Mouse (Mus musculus) left cerebral cortex, adult 2 months (tissue): ENCODE measurements around the gene 3110009E18Rik. TPM values are rescaled to one million over a fixed set of nuclear protein-coding genes. Genes with fewer than 3 reads are reported as not detected.
A peak's percentile ranks its signal among the peaks of the same experiment; 100 is the strongest.

ENCODE experiments used
- DNase-seq, 2 experiments: peaks; one replicate each; pipeline ENCODE4 v3.0.0; 2021 to 2022; ENCODE audit warnings: low spot score in 2 of 2, mixed read lengths in 1 of 2; ENCODE audit errors: extremely low spot score in 1 of 2
- H3K27ac ChIP-seq: fragments of 200-600 bp; 2 replicates; pipeline ENCODE4 v1.8.1; 2022
- H3K4me3 ChIP-seq: fragments of 200-600 bp; 2 replicates; pipeline ENCODE4 v1.8.1; 2022
- CTCF ChIP-seq: fragments of 200-600 bp; IDR thresholded peaks from 2 replicates; pipeline ENCODE4 v1.8.1; 2022; ENCODE audit warnings: antibody characterized with exemption, mild to moderate bottlenecking, moderate library complexity
- intact Hi-C: fragments of 180-260 bp; cut with DNase I; formaldehyde crosslinking; loops from one replicate; pipeline ENCODE4 v1.15.1; 2025
- total RNA-seq, 2 experiments: library from RNA; stranded (reverse); gene quantifications; 2 replicates each; pipeline ENCODE4 v1.2.3; 2021

Gene 3110009E18Rik
- total RNA-seq, 2 experiments from 2014 or later, result 6.3 to 6.8 TPM

DNA sequence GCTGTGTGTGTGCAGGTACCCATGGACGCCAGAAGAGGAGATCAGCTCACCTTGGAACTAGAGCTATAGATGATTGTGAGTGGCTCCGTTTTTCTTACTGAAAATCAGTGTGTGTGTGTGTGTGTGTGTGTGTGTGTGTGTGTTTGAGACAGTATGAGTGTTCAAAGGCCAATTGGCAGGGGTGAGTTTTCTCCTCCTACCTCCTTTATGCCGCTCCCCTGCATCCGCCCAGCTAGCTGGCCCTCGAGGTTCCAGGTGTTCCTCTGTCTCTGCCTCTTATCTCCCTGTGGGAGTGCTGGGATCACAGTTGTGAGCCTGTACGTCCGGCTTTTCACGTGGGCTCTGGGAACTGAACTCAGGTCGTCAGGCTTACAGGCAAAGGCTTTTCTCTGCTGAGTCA, 5.3 kb downstream of the 3110009E18Rik start:
- H3K4me3 ChIP-seq, result no peak overlapping the region
- no peak for TF ChIP-seq CTCF
- DNase-seq, result no peak
- intact Hi-C loops, result no loop called here
- H3K27ac ChIP-seq, result no peak overlapping the region

DNA sequence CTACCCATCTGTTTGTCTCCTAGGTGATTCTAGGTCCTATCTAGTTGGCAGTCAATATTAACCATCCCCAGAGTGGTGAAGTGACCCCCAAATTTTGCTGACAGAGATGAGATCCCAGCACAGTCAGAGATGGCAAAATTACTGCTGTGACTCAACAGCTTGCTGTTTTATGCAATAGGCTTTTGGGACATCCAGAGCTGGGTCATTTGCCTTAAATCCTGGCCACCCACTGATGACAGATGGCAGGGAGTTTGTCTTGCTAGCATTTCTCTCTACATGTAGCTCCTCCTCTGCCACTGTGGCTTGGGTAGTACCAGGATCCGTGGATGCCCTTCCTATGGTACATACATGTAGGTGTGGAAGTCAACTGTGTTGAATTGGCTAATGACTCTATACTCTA, 11.4 kb downstream of the 3110009E18Rik start:
- no peak for TF ChIP-seq CTCF
- intact Hi-C loops, result no loop called here
- Histone ChIP-seq H3K4me3 (no peak overlapping the region), H3K27ac (no peak overlapping the region; the same call in 1 of the 2 replicates)
- no peak for DNase-seq

DNA sequence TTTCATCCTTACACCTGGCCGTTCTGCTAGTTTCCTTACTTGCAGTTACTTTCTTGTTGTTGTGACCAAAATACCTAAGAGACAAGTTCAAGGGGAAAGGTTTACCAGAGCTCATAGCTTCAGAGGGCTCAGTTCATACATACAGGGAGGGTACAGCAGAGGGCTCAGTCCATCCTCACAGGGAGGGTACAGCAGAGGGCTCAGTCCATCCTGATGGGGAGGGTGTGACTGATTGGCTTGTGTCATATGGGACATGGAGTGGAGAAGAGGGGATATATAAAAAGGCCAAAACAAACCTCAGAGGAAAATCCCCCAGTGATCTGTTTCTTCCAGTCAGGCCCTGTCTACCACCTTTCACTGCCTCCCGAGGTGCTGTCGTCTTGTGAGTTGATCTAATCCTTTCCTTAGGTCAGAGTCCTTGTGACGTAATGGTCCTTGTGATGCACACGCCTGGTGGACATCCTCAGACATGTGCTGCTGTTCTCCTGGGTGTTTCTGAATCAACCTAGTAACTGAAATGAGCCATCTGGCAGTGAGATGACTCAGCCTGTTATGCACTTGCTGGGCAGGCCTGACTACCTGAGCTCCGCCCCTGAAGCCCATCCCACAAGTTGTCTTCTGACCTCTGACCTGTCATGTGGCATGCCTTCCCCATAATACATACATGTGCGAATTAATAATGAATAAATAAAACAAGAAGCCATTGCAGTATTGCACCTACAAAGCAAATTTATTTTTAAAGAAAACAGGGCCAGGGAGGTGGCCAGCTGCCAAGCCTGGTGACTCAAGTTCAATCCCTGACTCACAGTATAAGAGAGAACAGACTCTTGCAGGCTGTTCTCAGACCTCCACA, 15.2 kb downstream of the 3110009E18Rik start:
- peak overlapping the region; percentile 50; the same call in 1 of the 2 replicates for H3K27ac ChIP-seq
- intact Hi-C loops, result loop anchor here (2.0 kb wide), 1 partner anchor 15 kb away; the partner anchor contains the start of genes 3110009E18Rik and Dbi
- no peak for TF ChIP-seq CTCF
- DNase-seq, result peak; percentile 39 to 58
- no peak overlapping the region for H3K4me3 ChIP-seq

DNA sequence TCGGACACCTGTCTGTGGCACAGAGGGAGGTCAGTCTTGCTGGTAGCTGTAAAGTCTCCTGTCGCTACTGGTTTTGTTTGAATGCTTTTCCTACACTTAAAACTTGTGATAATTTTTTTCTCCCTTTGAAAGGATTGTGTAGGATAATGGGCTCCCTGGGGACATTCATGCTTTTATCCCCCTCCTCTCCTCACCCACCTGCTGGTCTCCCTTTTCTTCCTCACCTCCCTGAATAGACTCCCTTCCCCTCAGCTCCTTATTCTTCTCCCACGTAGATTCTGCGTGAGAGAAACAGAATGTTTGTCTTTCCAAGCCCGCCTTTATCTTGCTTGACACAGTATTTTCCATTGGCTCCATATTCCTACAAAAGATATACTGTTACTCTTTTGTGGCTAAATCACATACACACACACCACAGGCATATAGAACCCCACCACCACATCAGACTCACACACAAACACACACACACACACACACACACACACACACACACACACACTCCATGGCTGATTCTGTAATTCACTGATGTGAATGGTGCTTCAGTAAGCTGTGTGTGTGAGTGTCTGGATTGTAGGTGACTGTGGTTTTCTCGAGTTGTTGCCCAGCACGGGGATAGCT, 18.0 kb downstream of the 3110009E18Rik start:
- no peak overlapping the region for H3K27ac ChIP-seq
- DNase-seq, result no peak
- intact Hi-C loops, result no loop called here
- TF ChIP-seq CTCF, result no peak
- H3K4me3 ChIP-seq, result no peak overlapping the region

DNA sequence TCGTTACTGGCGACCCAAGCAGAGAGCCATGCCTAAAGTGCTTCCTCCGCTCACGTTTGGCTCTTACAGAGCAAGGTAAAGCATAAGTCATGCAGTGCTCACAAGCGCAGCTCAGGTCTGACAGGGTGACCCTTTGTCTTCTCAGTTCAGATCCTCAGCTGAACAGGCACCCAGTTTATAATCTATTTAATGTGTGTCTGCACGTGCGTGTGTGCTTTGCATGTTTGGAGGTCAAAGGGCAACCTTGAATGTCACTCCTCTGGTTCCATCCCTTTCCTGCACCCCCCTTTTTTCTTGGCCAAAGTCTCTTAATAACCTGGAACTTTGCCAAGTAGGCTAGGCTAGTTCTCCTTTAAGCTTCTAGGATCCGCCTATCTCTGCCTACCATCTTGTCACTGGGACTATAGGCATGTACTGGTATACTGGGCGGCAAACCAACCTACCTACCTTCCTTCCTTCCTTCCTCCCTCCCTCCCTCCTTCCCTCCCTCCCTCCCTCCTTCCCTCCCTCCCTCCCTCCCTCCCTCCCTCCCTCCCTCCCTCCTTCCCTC, 19.2 kb downstream of the 3110009E18Rik start:
- Histone ChIP-seq H3K27ac (no peak overlapping the region), H3K4me3 (no peak overlapping the region)
- no peak for DNase-seq
- intact Hi-C loops, result no loop called here
- no peak for TF ChIP-seq CTCF

DNA sequence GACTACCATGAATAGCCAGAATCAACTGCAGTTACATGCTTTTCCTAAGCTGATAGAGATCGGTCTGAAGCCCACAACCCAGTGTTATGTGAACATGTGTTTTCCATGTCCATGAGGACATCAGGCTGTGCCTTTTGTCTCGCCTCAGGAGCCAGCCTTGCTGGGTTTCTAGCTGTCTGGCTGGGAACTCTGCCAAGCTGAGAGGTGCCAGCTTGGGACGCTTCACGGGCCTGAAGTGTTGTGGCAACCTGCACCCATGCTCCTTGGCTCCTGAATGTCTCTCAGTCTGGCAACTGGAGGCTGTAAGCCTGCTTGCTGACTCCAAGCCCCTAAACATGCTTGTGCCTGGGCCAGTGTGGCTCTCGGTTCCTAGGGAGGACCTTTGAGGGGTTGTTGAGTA, 21.6 kb downstream of the 3110009E18Rik start:
- H3K27ac ChIP-seq, result no peak overlapping the region
- H3K4me3 ChIP-seq, result no peak overlapping the region
- TF ChIP-seq CTCF, result no peak
- DNase-seq, result no peak
- intact Hi-C loops, result no loop called here

DNA sequence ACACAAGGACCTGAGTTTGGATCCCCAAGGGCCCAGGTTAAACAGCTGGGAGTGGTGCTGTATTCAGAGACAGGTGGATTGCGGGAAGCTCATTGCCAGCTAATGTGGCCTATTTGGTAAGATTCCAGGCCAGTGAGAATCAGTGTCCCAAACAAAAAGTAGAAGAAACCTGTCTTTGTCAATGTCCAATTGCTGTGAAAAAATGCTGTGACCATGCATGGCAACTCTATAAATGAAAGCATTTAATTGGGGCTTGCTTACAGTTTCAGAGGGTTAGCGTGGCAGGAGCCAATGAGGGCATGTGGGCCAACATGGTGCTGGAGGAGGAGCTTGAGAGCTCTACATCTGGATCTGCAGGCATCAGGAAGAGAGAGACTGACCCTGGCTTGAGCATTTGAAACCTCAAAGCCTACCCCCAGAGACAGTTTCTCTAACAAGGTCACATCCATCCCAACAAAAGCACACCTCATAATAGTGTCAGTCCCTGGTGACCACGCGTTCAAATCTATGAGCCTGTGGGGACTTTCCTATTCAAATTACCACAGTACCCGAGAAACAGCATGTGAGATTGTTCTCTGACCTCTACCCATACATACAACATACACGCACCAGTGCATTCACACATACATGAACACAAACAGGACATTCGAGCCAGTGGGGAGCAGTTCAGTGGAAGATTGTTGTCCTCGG, 24.7 kb downstream of the 3110009E18Rik start:
- intact Hi-C loops, result loop anchor here (2.0 kb wide), 1 partner anchor 45 kb away; no protein-coding TSS in a partner anchor
- Histone ChIP-seq H3K4me3 (no peak overlapping the region), H3K27ac (no peak overlapping the region)
- no peak for TF ChIP-seq CTCF
- DNase-seq, result no peak

DNA sequence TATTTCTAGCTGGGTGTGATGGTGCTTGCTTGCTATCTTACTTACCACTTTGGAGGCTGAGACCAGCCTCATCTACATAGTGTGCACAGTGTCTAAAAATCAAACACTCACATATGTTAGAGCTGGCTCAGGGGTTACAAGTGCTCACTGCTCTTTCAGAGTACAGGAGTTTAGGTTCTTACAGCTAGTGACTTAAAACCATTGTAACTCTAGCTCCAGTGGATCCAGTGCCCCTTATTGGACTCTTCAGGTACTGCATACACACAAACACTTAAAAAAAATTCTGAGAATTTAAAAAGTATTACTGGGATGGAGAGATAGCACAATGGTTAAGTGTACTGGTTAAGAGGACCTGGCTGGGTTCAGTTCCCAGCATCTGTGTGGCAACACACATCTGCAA, 26.0 kb downstream of the 3110009E18Rik start:
- intact Hi-C loops, result loop anchor here (2.0 kb wide), 1 partner anchor 46 kb away; no protein-coding TSS in a partner anchor

DNA sequence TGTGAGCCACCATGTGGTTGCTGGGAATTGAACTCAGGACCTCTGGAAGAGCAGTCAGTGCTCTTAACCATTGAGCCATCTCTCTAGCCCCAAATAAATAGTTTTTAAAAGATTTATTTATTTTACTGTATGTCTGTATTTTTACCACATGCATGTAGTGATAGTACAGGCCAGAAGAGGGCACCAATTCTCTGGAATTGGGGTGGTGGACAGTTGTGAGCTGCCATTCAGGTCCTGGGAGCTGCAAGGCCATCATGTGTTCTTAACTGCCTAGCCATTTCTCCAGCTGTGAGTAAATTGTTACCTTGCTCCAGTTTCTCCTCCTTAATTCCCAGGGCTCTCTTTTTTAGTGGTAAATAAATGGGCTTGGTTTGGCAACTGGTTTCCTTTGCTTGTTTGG, 33.2 kb downstream of the 3110009E18Rik start:
- TF ChIP-seq CTCF, result peak; percentile 63
- DNase-seq, result no peak
- intact Hi-C loops, result loop anchor here (2.0 to 5.0 kb wide), 3 partner anchors 55 to 398 kb away; no protein-coding TSS in a partner anchor
- H3K4me3 ChIP-seq, result no peak overlapping the region
- H3K27ac ChIP-seq, result no peak overlapping the region

More for the DNA sequence above, 26.0 kb downstream of the 3110009E18Rik start:
- no peak overlapping the region for H3K27ac ChIP-seq
- H3K4me3 ChIP-seq, result no peak overlapping the region
- peak; percentile 62 for TF ChIP-seq CTCF
- DNase-seq, result no peak

DNA sequence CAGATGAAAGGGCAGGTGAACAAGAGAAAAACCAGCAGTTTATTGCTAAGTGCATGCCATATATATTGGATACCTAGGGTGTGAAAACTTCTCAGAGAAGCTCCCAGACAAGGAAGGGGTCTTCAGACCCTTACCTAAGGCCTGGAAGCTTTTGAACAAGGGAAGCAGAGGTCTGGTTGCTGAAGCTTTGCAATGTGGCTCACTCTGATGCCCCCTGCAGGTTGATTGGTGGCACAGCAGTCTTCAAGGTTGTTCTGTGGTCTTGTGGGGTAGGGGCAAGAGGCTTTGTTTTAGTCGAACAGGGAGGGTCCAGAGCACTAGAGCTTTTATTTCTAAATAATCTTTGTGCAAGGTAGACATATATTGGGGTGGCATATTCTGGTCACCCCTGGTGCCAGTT, 34.3 kb downstream of the 3110009E18Rik start:
- Histone ChIP-seq H3K4me3 (no peak overlapping the region), H3K27ac (no peak overlapping the region)
- intact Hi-C loops, result loop anchor here (2.0 kb wide), 1 partner anchor 57 kb away; no protein-coding TSS in a partner anchor
- peak; percentile 81 for TF ChIP-seq CTCF
- peak in 1 of 2 experiments; percentile 34 for DNase-seq

DNA sequence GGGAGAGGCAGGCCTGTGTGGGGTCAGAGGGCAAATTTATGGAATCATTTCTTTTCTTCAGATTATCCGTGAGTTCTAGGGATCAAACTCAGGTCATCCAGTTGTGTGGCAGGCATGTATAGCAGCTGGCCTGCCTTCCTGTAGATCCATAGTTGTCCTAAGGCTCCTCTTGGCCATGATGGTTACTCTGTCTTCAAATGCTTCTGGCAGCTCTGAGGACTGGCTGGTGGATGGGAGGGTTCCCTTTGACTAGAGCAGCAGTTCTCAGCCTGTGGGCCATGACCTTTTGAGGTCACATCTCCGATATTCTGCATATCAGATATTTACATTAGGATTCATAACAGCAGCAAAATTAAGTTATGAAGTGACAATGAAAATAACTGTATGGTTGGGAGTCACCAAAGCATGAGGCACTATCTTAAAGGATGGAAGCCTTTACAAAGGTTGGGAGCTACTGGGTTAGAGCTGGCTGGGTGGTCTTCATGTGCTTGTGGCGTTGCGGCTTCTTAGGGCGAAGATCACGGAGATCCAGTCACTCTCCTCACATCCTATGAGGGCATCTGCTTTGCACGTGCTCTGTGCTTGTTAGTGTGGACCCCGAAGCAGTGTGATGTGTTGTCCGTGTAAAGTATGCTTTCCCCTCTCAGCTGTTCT, 37.6 kb downstream of the 3110009E18Rik start:
- no peak overlapping the region for H3K27ac ChIP-seq
- no peak for TF ChIP-seq CTCF
- no peak for DNase-seq
- H3K4me3 ChIP-seq, result no peak overlapping the region
- intact Hi-C loops, result no loop called here
